Mouse (Mus musculus) CH12.LX (cell line): ENCODE results near the gene Btbd2. TPM values are rescaled to one million over a fixed set of nuclear protein-coding genes. Genes with fewer than 3 reads are reported as not detected.

ENCODE experiments used
- DNase-seq: peaks from one replicate; pipeline ENCODE4 v3.0.0-alpha.2; 2013; ENCODE audit errors: extremely low read depth
- H3K27ac ChIP-seq: 2 replicates; pipeline ENCODE4 v1.5.1; 2012; ENCODE audit warnings: low read depth, mild to moderate bottlenecking, control low read depth, moderate library complexity; ENCODE audit not compliant: insufficient read depth
- H3K27me3 ChIP-seq: replicated peaks from 2 replicates; pipeline ENCODE3; 2012; ENCODE audit warnings: inconsistent platforms
- H3K36me3 ChIP-seq, 2 experiments: replicated peaks in 1 of 2; 2 replicates each; pipeline versions ENCODE3 to v1.6.1; 2012; ENCODE audit warnings: inconsistent platforms in 1 of 2, low read length in 1 of 2, mild to moderate bottlenecking in 1 of 2, mixed read lengths in 1 of 2, moderate library complexity in 1 of 2; ENCODE audit not compliant: control insufficient read depth in 1 of 2, insufficient read depth in 1 of 2
- H3K4me1 ChIP-seq, 2 experiments: 2 replicates each; pipeline ENCODE4 v1.6.1; 2012; ENCODE audit warnings: inconsistent platforms in 1 of 2, moderate library complexity in 1 of 2; ENCODE audit not compliant: insufficient read depth in 2 of 2, control insufficient read depth in 1 of 2
- H3K4me2 ChIP-seq: 2 replicates; pipeline ENCODE4 v1.6.1; 2012; ENCODE audit warnings: low read depth, mild to moderate bottlenecking, control low read depth; ENCODE audit not compliant: poor library complexity, insufficient read depth, severe bottlenecking
- H3K4me3 ChIP-seq, 3 experiments: fragments of 150-350 bp in 1 of 3; sonication (generic) in 1 of 3; replicated peaks in 1 of 3; 2 replicates each; pipeline versions ENCODE3 to v1.5.1; 2011 to 2012; ENCODE audit warnings: low read depth in 2 of 3, low read length in 2 of 3, mild to moderate bottlenecking in 2 of 3, moderate library complexity in 2 of 3, control low read depth in 1 of 3, improper control_type of control experiment in 1 of 3, inconsistent platforms in 1 of 3, mixed read lengths in 1 of 3; ENCODE audit not compliant: poor library complexity in 1 of 3
- H3K79me2 ChIP-seq: replicated peaks from 2 replicates; pipeline ENCODE4 v1.6.1; 2012; ENCODE audit warnings: mild to moderate bottlenecking, moderate library complexity; ENCODE audit not compliant: control insufficient read depth, poor library complexity, insufficient read depth, severe bottlenecking; ENCODE audit errors: extremely low read depth
- H3K9ac ChIP-seq: 2 replicates; pipeline ENCODE4 v1.6.1; 2012; ENCODE audit warnings: low read depth, mild to moderate bottlenecking, control low read depth, moderate library complexity; ENCODE audit not compliant: insufficient read depth
- H3K9me3 ChIP-seq: replicated peaks from 2 replicates; pipeline ENCODE3; 2012; ENCODE audit warnings: low read length, inconsistent platforms, mixed read lengths
- BHLHE40 ChIP-seq: IDR thresholded peaks from 2 replicates; pipeline ENCODE4 v1.6.1; 2011; ENCODE audit warnings: mild to moderate bottlenecking, low read depth, low read length, improper control_type of control experiment
- CHD1 ChIP-seq: IDR thresholded peaks from 2 replicates; pipeline ENCODE4 v1.6.1; 2012; ENCODE audit warnings: low read depth, low read length, improper control_type of control experiment, inconsistent platforms
- CHD2 ChIP-seq: IDR thresholded peaks from 2 replicates; pipeline ENCODE4 v1.6.1; 2011; ENCODE audit warnings: low read length, improper control_type of control experiment
- CTCF ChIP-seq, 2 experiments: IDR thresholded peaks in 1 of 2; conservative IDR thresholded peaks in 1 of 2; 2 replicates each; pipeline ENCODE4 v1.5.1; 2011 to 2012; ENCODE audit warnings: low read depth in 2 of 2, low read length in 2 of 2, improper control_type of control experiment in 1 of 2, inconsistent platforms in 1 of 2, mild to moderate bottlenecking in 1 of 2, moderate library complexity in 1 of 2
- E2F4 ChIP-seq: IDR thresholded peaks from 2 replicates; pipeline ENCODE4 v1.6.1; 2011; ENCODE audit warnings: low read depth, low read length, improper control_type of control experiment; ENCODE audit not compliant: insufficient replicate concordance
- ELF1 ChIP-seq: IDR thresholded peaks from 2 replicates; pipeline ENCODE4 v1.6.1; 2014; ENCODE audit warnings: low read depth, mild to moderate bottlenecking, inconsistent platforms, low read length, improper control_type of control experiment
- EP300 ChIP-seq: IDR thresholded peaks from 2 replicates; pipeline ENCODE4 v1.6.1; 2011; ENCODE audit warnings: low read length, improper control_type of control experiment
- ETS1 ChIP-seq: conservative IDR thresholded peaks from 2 replicates; pipeline ENCODE4 v1.6.1; 2012; ENCODE audit warnings: low read depth, mild to moderate bottlenecking, inconsistent platforms, low read length, improper control_type of control experiment, moderate library complexity
- GABPA ChIP-seq: IDR thresholded peaks from 2 replicates; pipeline ENCODE4 v1.6.1; 2012; ENCODE audit warnings: low read depth, low read length, improper control_type of control experiment, inconsistent platforms; ENCODE audit not compliant: insufficient replicate concordance
- HCFC1 ChIP-seq: IDR thresholded peaks from 2 replicates; pipeline ENCODE4 v1.6.1; 2012; ENCODE audit warnings: low read depth, mild to moderate bottlenecking, inconsistent platforms, low read length, improper control_type of control experiment
- IRF4 ChIP-seq: IDR thresholded peaks from 2 replicates; pipeline ENCODE4 v1.6.1; 2014; ENCODE audit warnings: low read depth, mild to moderate bottlenecking, inconsistent platforms, low read length, improper control_type of control experiment
- JUN ChIP-seq: IDR thresholded peaks from 2 replicates; pipeline ENCODE4 v1.6.1; 2011; ENCODE audit warnings: low read depth, mild to moderate bottlenecking, low read length, improper control_type of control experiment, moderate library complexity; ENCODE audit not compliant: insufficient read depth
- JUND ChIP-seq: conservative IDR thresholded peaks from 2 replicates; pipeline ENCODE4 v1.6.1; 2011; ENCODE audit warnings: low read depth, low read length, improper control_type of control experiment
- KAT2A ChIP-seq: IDR thresholded peaks from 2 replicates; pipeline ENCODE4 v1.6.1; 2012; ENCODE audit warnings: low read length, improper control_type of control experiment, inconsistent platforms; ENCODE audit not compliant: insufficient replicate concordance
- MAFK ChIP-seq: IDR thresholded peaks from 2 replicates; pipeline ENCODE4 v1.6.1; 2011; ENCODE audit warnings: low read length, improper control_type of control experiment; ENCODE audit not compliant: insufficient replicate concordance
- MAX ChIP-seq: IDR thresholded peaks from 2 replicates; pipeline ENCODE4 v1.6.1; 2011; ENCODE audit warnings: low read length, improper control_type of control experiment
- MAZ ChIP-seq: IDR thresholded peaks from 2 replicates; pipeline ENCODE4 v1.6.1; 2012; ENCODE audit warnings: low read depth, mild to moderate bottlenecking, inconsistent platforms, low read length, improper control_type of control experiment, moderate library complexity
- MEF2A ChIP-seq: IDR thresholded peaks from 2 replicates; pipeline ENCODE4 v1.6.1; 2014; ENCODE audit warnings: low read depth, mild to moderate bottlenecking, inconsistent platforms, low read length, improper control_type of control experiment, borderline replicate concordance
- MXI1 ChIP-seq: IDR thresholded peaks from 2 replicates; pipeline ENCODE4 v1.6.1; 2011; ENCODE audit warnings: mild to moderate bottlenecking, low read depth, low read length, improper control_type of control experiment
- MYC ChIP-seq: IDR thresholded peaks from 2 replicates; pipeline ENCODE4 v1.6.1; 2011; ENCODE audit warnings: low read depth, mild to moderate bottlenecking, improper control_type of control experiment, low read length
- NELFE ChIP-seq: IDR thresholded peaks from 2 replicates; pipeline ENCODE4 v1.6.1; 2011; ENCODE audit warnings: low read depth, low read length, improper control_type of control experiment
- NRF1 ChIP-seq: IDR thresholded peaks from 2 replicates; pipeline ENCODE4 v1.6.1; 2014; ENCODE audit warnings: low read depth, mild to moderate bottlenecking, inconsistent platforms, low read length, improper control_type of control experiment, moderate library complexity
- PAX5 ChIP-seq: IDR thresholded peaks from 2 replicates; pipeline ENCODE4 v1.6.1; 2012; ENCODE audit warnings: low read length, inconsistent platforms, mixed read lengths
- POLR2A ChIP-seq: IDR thresholded peaks from 2 replicates; pipeline ENCODE4 v1.6.1; 2011; ENCODE audit warnings: low read depth, mild to moderate bottlenecking, improper control_type of control experiment, low read length
- POLR2AphosphoS2 ChIP-seq: IDR thresholded peaks from 2 replicates; pipeline ENCODE4 v1.6.1; 2011; ENCODE audit warnings: low read depth, low read length, improper control_type of control experiment
- RAD21 ChIP-seq: IDR thresholded peaks from 2 replicates; pipeline ENCODE4 v1.6.1; 2011; ENCODE audit warnings: low read depth, mild to moderate bottlenecking, low read length, improper control_type of control experiment, moderate library complexity
- RCOR1 ChIP-seq: conservative IDR thresholded peaks from 2 replicates; pipeline ENCODE4 v1.6.1; 2012; ENCODE audit warnings: low read depth, mild to moderate bottlenecking, inconsistent platforms, low read length, improper control_type of control experiment
- SIN3A ChIP-seq: IDR thresholded peaks from 2 replicates; pipeline ENCODE4 v1.6.1; 2012; ENCODE audit warnings: low read length, improper control_type of control experiment, inconsistent platforms
- SMC3 ChIP-seq: IDR thresholded peaks from 2 replicates; pipeline ENCODE4 v1.6.1; 2011; ENCODE audit warnings: low read depth, low read length, improper control_type of control experiment
- TBP ChIP-seq: conservative IDR thresholded peaks from 2 replicates; pipeline ENCODE4 v1.6.1; 2011; ENCODE audit warnings: low read depth, low read length, improper control_type of control experiment
- TCF12 ChIP-seq: IDR thresholded peaks from 2 replicates; pipeline ENCODE4 v1.6.1; 2014; ENCODE audit warnings: low read depth, mild to moderate bottlenecking, inconsistent platforms, low read length, improper control_type of control experiment
- UBTF ChIP-seq: IDR thresholded peaks from 2 replicates; pipeline ENCODE4 v1.6.1; 2012; ENCODE audit warnings: low read depth, mild to moderate bottlenecking, inconsistent platforms, low read length, improper control_type of control experiment, moderate library complexity
- USF1 ChIP-seq: IDR thresholded peaks from 2 replicates; pipeline ENCODE4 v1.6.1; 2014; ENCODE audit warnings: low read depth, mild to moderate bottlenecking, inconsistent platforms, low read length, improper control_type of control experiment
- USF2 ChIP-seq: conservative IDR thresholded peaks from 2 replicates; pipeline ENCODE4 v1.6.1; 2011; ENCODE audit warnings: low read depth, low read length, improper control_type of control experiment
- ZC3H11A ChIP-seq: IDR thresholded peaks from 2 replicates; pipeline ENCODE4 v1.6.1; 2012; ENCODE audit warnings: low read depth, mild to moderate bottlenecking, inconsistent platforms, low read length, improper control_type of control experiment
- ZKSCAN1 ChIP-seq: IDR thresholded peaks from 2 replicates; pipeline ENCODE4 v1.6.1; 2012; ENCODE audit warnings: low read depth, inconsistent platforms, low read length, improper control_type of control experiment, borderline replicate concordance
- ZMIZ1 ChIP-seq: IDR thresholded peaks from 2 replicates; pipeline ENCODE4 v1.6.1; 2012; ENCODE audit warnings: low read depth, mild to moderate bottlenecking, inconsistent platforms, low read length, improper control_type of control experiment
- ZNF384 ChIP-seq: IDR thresholded peaks from 2 replicates; pipeline ENCODE4 v1.6.1; 2012; ENCODE audit warnings: low read depth, low read length, improper control_type of control experiment, inconsistent platforms
- dilution Hi-C: fragments of 300-500 bp; cut with MboI; formaldehyde crosslinking; loops from 2 replicates; pipeline ENCODE4 v1.14.3; 2020; ENCODE audit warnings: low sequenced_read_pairs; ENCODE audit not compliant: extremely low pct_unique_long_range_greater_than_20kb, extremely low pct_ligation_motif_present
- in situ Hi-C: fragments of 300-500 bp; cut with MboI; formaldehyde crosslinking; loops from 3 replicates; pipeline ENCODE4 v1.14.3; 2019; ENCODE audit warnings: low sequenced_read_pairs, low pct_ligation_motif_present, low pct_unique_long_range_greater_than_20kb, mixed read lengths
- polyA plus RNA-seq: library from polyadenylated mRNA; unstranded; fragments of >175 nt; gene quantifications from 2 replicates; pipeline ENCODE4 v1.2.1, GENCODE M21; 2012; ENCODE audit warnings: low read depth; ENCODE audit not compliant: insufficient read length
- total RNA-seq, 2 experiments: library from RNA; depleted of rRNA; stranded (reverse); fragments of 300-350 nt in 1 of 2; fragments of >200 nt in 1 of 2; gene quantifications; 2 replicates each; pipeline ENCODE4 v1.2.3; 2012 to 2014

Btbd2 gene
- total and polyA plus RNA-seq, 3 experiments: 11.1 to 26.2 (median 19.4) TPM

DNA sequence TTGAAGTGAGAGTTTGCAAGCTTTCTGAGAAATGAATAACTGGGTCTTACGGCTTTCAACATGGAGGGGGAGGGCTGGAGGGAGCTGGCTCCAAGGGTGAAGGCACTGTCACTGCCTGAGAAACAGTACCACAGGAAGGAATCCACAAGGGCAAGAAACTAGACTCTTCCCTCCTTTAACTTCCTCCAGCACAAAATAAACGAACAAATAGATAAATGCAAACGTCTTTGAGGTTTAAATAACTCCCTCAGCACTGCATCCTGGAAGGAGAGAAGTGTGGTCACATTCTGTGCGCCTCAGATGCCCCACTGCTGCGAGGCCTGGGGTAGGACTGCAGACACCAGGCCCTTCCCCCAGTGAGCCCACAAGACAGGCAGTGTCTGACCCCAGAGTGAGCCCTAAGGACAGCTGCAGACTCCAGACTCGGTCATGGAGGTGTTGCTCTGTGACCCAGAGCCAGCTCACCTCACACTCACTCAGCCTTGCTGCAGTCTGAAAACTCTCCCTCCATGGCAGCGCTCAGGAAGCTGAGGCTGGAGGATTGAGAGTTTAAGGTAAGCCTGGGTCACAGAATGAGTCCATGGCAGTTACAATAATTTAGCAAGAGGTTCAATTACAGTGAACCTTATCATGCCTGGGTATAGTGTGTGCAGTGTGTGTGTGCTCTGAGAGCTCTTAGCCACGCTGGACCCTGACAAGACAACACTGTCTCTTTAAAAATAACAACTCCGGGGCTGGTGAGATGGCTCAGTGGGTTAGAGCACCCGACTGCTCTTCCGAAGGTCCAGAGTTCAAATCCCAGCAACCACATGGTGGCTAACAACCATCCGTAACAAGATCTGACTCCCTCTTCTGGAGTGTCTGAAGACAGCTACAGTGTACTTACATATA is 39.9 kb upstream of the Btbd2 start:
- H3K9ac ChIP-seq: peak overlapping the region; percentile 39; the same call in 1 of the 2 replicates
- in situ Hi-C loops: loop anchor here (25.0 kb wide), 1 partner anchor 259 kb away; the partner anchor contains the start of gene Tcf3
- peak overlapping the region in 2 of 3 experiments; percentile 21 to 46 for H3K4me3 ChIP-seq

More for the DNA sequence above, 39.9 kb upstream of the Btbd2 start:
- no peak for DNase-seq
- Histone ChIP-seq H3K4me2 (peak overlapping the region; percentile 91), H3K79me2 (peaks cover 30% of the 10 kb centered on the region), H3K36me3 (peaks cover 0 to 23% of the 10 kb centered on the region in 2 experiments), H3K4me1 (peaks cover 44 to 81% of the 10 kb centered on the region in 2 experiments), H3K27ac (peak overlapping the region; percentile 100), H3K9me3 (no peaks in the 10 kb centered on the region), H3K27me3 (no peaks in the 10 kb centered on the region)
- dilution Hi-C loops: no loop called here
- TF ChIP-seq CHD2: no peak
- TF ChIP-seq MAX: no peak
- TF ChIP-seq NRF1: no peak
- TF ChIP-seq JUND: no peak
- no peak for TF ChIP-seq HCFC1
- no peak for TF ChIP-seq GABPA
- TF ChIP-seq TBP: peak; percentile 74
- no peak for TF ChIP-seq MAZ
- TF ChIP-seq TCF12: no peak
- TF ChIP-seq RCOR1: no peak
- no peak for TF ChIP-seq ZNF384
- TF ChIP-seq IRF4: no peak
- peak; percentile 33; the same call in 1 of the 2 replicates for TF ChIP-seq EP300
- TF ChIP-seq PAX5: no peak
- TF ChIP-seq SIN3A: peak; percentile 37
- TF ChIP-seq MXI1: no peak
- TF ChIP-seq ZMIZ1: no peak
- no peak for TF ChIP-seq ELF1
- TF ChIP-seq ZKSCAN1: no peak
- TF ChIP-seq POLR2A: peak; percentile 6; the same call in 1 of the 2 replicates
- peak; percentile 42; the same call in 1 of the 2 replicates for TF ChIP-seq POLR2AphosphoS2
- TF ChIP-seq NELFE: no peak
- 0 out of 2 replicates have a peak, but pooled peaks have one; percentile 30 for TF ChIP-seq UBTF
- peak; percentile 32; the same call in 1 of the 2 replicates for TF ChIP-seq BHLHE40
- no peak for TF ChIP-seq KAT2A
- no peak; the same call in 1 of the 2 replicates for TF ChIP-seq CHD1
- no peak for TF ChIP-seq USF1
- TF ChIP-seq RAD21: no peak
- no peak for TF ChIP-seq USF2
- no peak for TF ChIP-seq CTCF (conservative IDR thresholded peaks at IDR 0.05 in 1 of 2, IDR thresholded peaks at IDR 0.05 in 1 of 2; ENCODE audit: low read depth in 2 of 2, low read length in 2 of 2)
- TF ChIP-seq MYC: peak; percentile 54; the same call in 1 of the 2 replicates
- TF ChIP-seq ZC3H11A: no peak
- no peak for TF ChIP-seq MAFK
- no peak for TF ChIP-seq JUN
- TF ChIP-seq ETS1: no peak
- no peak for TF ChIP-seq E2F4
- 0 out of 2 replicates have a peak, but pooled peaks have one; percentile 44 for TF ChIP-seq MEF2A
- TF ChIP-seq SMC3: no peak
